Mouse (Mus musculus): ENCODE data around the gene Cdk5.

GRCm38 (mm10) chr5:24427981-24428402, 4.7 kb upstream of the Cdk5 start:
- no peak for TF ChIP-seq CTCF (IDR thresholded peaks at IDR 0.05)
- TF ChIP-seq EP300 (IDR thresholded peaks at IDR 0.05) = no peak
